ENCODE assay signal across 8 mouse cellular contexts in the genomic region with DNA sequence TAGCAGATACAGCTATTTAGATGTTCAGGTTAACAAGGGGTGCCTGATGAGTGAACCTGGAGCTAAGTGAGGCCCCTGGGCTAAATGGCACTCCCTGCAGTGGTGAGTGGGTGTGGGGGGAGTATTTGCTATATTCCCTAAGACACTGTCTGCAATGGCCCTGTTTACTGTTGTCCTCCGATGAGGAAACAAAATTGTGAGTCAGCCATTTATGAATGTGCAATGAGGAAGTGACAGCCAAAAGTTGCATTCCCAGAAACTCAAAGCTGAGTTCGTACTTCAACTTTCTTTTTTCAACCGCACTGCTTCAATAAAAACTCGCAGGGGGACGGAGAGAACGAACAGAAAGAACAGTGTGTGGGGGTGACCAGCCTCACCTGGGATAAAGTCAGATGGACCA. TPM values are rescaled to one million over a fixed set of nuclear protein-coding genes. Genes with fewer than 3 reads are reported as not detected.
DNase-seq lines count a peak whose midpoint lies in the region; ATAC-seq and TF ChIP-seq lines count a peak whose summit lies in the region.
"Had no signal": no experiment of that assay in that cellular context is flagged by ENCODE, and none has a peak within 500 bp of the region (broad histone marks: within the 10 kb centered on the region; RNA-seq: fewer than 3 reads in every experiment).

No protein-coding gene starts in this region.

- H3K9me3 ChIP-seq in lung, embryonic 15.5 days = no peaks in the 10 kb centered on the region
- no peaks in the 10 kb centered on the region for H3K9me3 ChIP-seq in forebrain, postnatal 0 days (ENCODE audit: low read length)
- no peaks in the 10 kb centered on the region for H3K9me3 ChIP-seq in liver, embryonic 12.5 days (replicated peaks)

- H3K27me3 ChIP-seq in lung, embryonic 15.5 days = no peaks in the 10 kb centered on the region
- no peaks in the 10 kb centered on the region for H3K27me3 ChIP-seq in forebrain, postnatal 0 days (ENCODE audit: insufficient read depth, low read length)
- no peaks in the 10 kb centered on the region for H3K27me3 ChIP-seq in liver, embryonic 12.5 days (replicated peaks)
- H3K27me3 ChIP-seq in small intestine, adult 2 months (ENCODE audit: control insufficient read depth, insufficient read depth, low read length) = no peaks in the 10 kb centered on the region

- H3K9ac ChIP-seq in lung, embryonic 15.5 days = peak overlapping the region; percentile 33; the same call in 1 of the 2 replicates
- H3K9ac ChIP-seq in forebrain, postnatal 0 days = 0 out of 2 replicates have a peak overlapping the region, but pooled peaks have one; percentile 18
- peak overlapping the region; percentile 71 for H3K9ac ChIP-seq in liver, embryonic 12.5 days

- H3K36me3 ChIP-seq in lung, embryonic 15.5 days = no peaks in the 10 kb centered on the region
- H3K36me3 ChIP-seq in forebrain, postnatal 0 days (ENCODE audit: insufficient read depth) = no peaks in the 10 kb centered on the region
- peaks cover 6% of the 10 kb centered on the region; the same call in 1 of the 2 replicates for H3K36me3 ChIP-seq in liver, embryonic 12.5 days
- peaks cover 11% of the 10 kb centered on the region for H3K36me3 ChIP-seq in small intestine, adult 2 months (ENCODE audit: control insufficient read depth, insufficient read depth, low read length)

- WGBS in lung, embryonic 15.5 days = 77% methylated on average over 6 of the region's 6 CpGs
- WGBS in forebrain, postnatal 0 days = 77% methylated on average over 6 of the region's 6 CpGs
- WGBS in liver, embryonic 12.5 days (ENCODE audit: insufficient replicate concordance) = 53% methylated on average over 6 of the region's 6 CpGs
- WGBS in small intestine, adult 2 months = 16% methylated on average over 6 of the region's 6 CpGs

- TF ChIP-seq CTCF in forebrain, postnatal 0 days (IDR thresholded peaks at IDR 0.05; ENCODE audit: low read depth) = no peak
- no peak for TF ChIP-seq CTCF in small intestine, adult 2 months (IDR thresholded peaks at IDR 0.05; ENCODE audit: extremely low read depth, insufficient read length, insufficient replicate concordance, low read depth, low read length)

- ATAC-seq in lung, embryonic 15.5 days (ENCODE audit: borderline replicate concordance, extremely low read depth, low FRiP score, low TSS enrichment) = no peak
- ATAC-seq in forebrain, postnatal 0 days = no peak
- no peak for ATAC-seq in liver, embryonic 12.5 days

- H3K4me2 ChIP-seq in lung, embryonic 15.5 days = peak overlapping the region; percentile 65
- peak overlapping the region; percentile 33; the same call in 1 of the 2 replicates for H3K4me2 ChIP-seq in forebrain, postnatal 0 days (ENCODE audit: low read depth)
- H3K4me2 ChIP-seq in liver, embryonic 12.5 days = peak overlapping the region; percentile 79

- peaks cover 37% of the 10 kb centered on the region for H3K4me1 ChIP-seq in lung, embryonic 15.5 days
- peaks cover 15% of the 10 kb centered on the region for H3K4me1 ChIP-seq in forebrain, postnatal 0 days (ENCODE audit: insufficient read depth)
- peaks cover 52% of the 10 kb centered on the region for H3K4me1 ChIP-seq in liver, embryonic 12.5 days
- H3K4me1 ChIP-seq in small intestine, adult 2 months (ENCODE audit: control insufficient read depth, insufficient read depth, insufficient read length, low read length) = peaks cover 31% of the 10 kb centered on the region

- TF ChIP-seq POLR2A in small intestine, adult 2 months (IDR thresholded peaks at IDR 0.05; ENCODE audit: low read depth, low read length) = no peak

- peak overlapping the region; percentile 38 for H3K4me3 ChIP-seq in lung, embryonic 15.5 days
- H3K4me3 ChIP-seq in forebrain, postnatal 0 days (ENCODE audit: low read depth, low read length) = no peak overlapping the region
- H3K4me3 ChIP-seq in liver, embryonic 12.5 days = peak overlapping the region; percentile 59
- peak overlapping the region; percentile 67; the same call in 1 of the 2 replicates for H3K4me3 ChIP-seq in small intestine, adult 2 months (ENCODE audit: low read depth, low read length)

- H3K27ac ChIP-seq in lung, embryonic 15.5 days = no peak overlapping the region; the same call in 1 of the 2 replicates
- no peak overlapping the region for H3K27ac ChIP-seq in forebrain, postnatal 0 days (ENCODE audit: low read depth, low read length)
- H3K27ac ChIP-seq in liver, embryonic 12.5 days = peak overlapping the region; percentile 73
- H3K27ac ChIP-seq in small intestine, adult 2 months (ENCODE audit: insufficient read depth, low read depth, low read length) = peak overlapping the region; percentile 96

- DNase-seq in lung, postnatal 10 days = no peak
- DNase-seq in forebrain, postnatal 0 days = no peak
- DNase-seq in cerebellum, adult 9-10 months = no peak
- DNase-seq in cerebellum, postnatal 4 days (ENCODE audit: low spot score in 2 of 2) = no peak
- DNase-seq: cerebellum, postnatal 14 days had no signal

RNA-seq across cellular contexts. Expression of gene Rnasel, which starts 3.3 kb away (rescaled TPM):
- polyA plus RNA-seq in lung, embryonic 15.5 days (2015; fragmentation: Nextera tagmentation; extraction: Ambion mirVana) = 5.3 and 7.0 TPM in 2 replicates
- 39.5 and 43.9 TPM in 2 replicates for total RNA-seq in forebrain, postnatal 0 days (2014; rRNA removed)
- polyA plus RNA-seq in forebrain, postnatal 0 days (2015; fragmentation: Nextera tagmentation; extraction: Ambion mirVana) = 10.7 and 19.5 TPM in 2 replicates
- 10.4 TPM in 2 replicates for polyA plus RNA-seq in liver, embryonic 12.5 days (2016; fragmentation: Nextera tagmentation; extraction: Ambion mirVana)
- 5.9 and 10.9 TPM in 2 replicates for polyA plus RNA-seq in small intestine, adult 2 months (2012; rRNA removed)

RNA-seq across cellular contexts. Expression of gene Rgs16, which starts 12.4 kb away (rescaled TPM):
- 1.7 and 1.9 TPM in 2 replicates for polyA plus RNA-seq in lung, embryonic 15.5 days (2015; fragmentation: Nextera tagmentation; extraction: Ambion mirVana)
- 7.9 and 9.6 TPM in 2 replicates for total RNA-seq in forebrain, postnatal 0 days (2014; rRNA removed)
- 15.5 and 16.7 TPM in 2 replicates for polyA plus RNA-seq in forebrain, postnatal 0 days (2015; fragmentation: Nextera tagmentation; extraction: Ambion mirVana)
- polyA plus RNA-seq in liver, embryonic 12.5 days (2016; fragmentation: Nextera tagmentation; extraction: Ambion mirVana) = 0.57 and 0.81 TPM in 2 replicates
- polyA plus RNA-seq in small intestine, adult 2 months (2012; rRNA removed) = 0.18 and 0.34 TPM in 2 replicates

Comparison
In these comparisons a context has a peak if more than half of its experiments do, and no peak if none do; other contexts are left out.
1. H3K27ac ChIP-seq: peak in liver, embryonic 12.5 days (single experiment) and small intestine, adult 2 months (single experiment); none in lung, embryonic 15.5 days (single experiment) and forebrain, postnatal 0 days (single experiment).
2. H3K9ac ChIP-seq: peak in every context shown above with its lines; median percentile 71 in liver, embryonic 12.5 days; 33 in lung, embryonic 15.5 days; 18 in forebrain, postnatal 0 days.
3. Peak in every context shown above with its lines, with median percentiles within 50 percentile points of each other: H3K4me2 ChIP-seq.